Mouse (Mus musculus): ENCODE results near the gene Gm20517. TPM values are rescaled to one million over a fixed set of nuclear protein-coding genes. Genes with fewer than 3 reads are reported as not detected.

Gm20517 gene
- polyA plus RNA-seq, 1 experiment from 2014 or later: 0.98 TPM

DNA sequence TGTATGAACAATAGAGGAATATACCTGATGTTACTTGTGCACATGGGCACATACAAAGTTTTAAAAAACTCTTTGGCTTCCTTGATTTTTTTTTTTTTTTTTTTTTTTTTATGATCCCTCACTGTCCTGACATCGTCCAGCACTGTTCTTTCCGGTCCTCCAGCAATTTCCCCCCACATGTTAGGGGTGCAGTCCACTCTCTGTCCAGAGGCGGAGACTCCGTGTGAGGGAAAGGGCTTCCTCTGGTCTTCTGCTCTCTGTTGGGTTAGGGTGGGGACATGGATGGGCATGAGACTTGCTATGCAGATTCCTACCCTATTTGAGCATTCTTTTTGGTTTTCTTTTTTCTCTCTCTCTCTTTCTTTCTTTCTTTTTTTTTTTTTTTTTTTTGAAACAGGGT, 46.5 kb downstream of the Gm20517 start:
- H3K36me3 ChIP-seq (replicated peaks; ENCODE audit: control insufficient read depth, insufficient read depth, low read depth, low read length): no peaks in the 10 kb centered on the region
- no peaks in the 10 kb centered on the region for H3K27me3 ChIP-seq (ENCODE audit: control insufficient read depth, insufficient read depth, low read length)
- no peak overlapping the region for H3K4me2 ChIP-seq (ENCODE audit: low read depth, low read length)
- no peaks in the 10 kb centered on the region for H3K4me1 ChIP-seq (ENCODE audit: control insufficient read depth, insufficient read depth, low read length)
- no peaks in the 10 kb centered on the region for H3K9me3 ChIP-seq (replicated peaks; ENCODE audit: control insufficient read depth, low read length)
- DNase-seq (ENCODE audit: low spot score): no peak
- no peak overlapping the region for H3K9ac ChIP-seq (replicated peaks; ENCODE audit: low read length)
- H3K27ac ChIP-seq (replicated peaks; ENCODE audit: low read depth, low read length): no peak overlapping the region
- ATAC-seq (replicated peaks; ENCODE audit: insufficient number of reproducible peaks, low FRiP score, low TSS enrichment, low read depth): no peak
- no peak overlapping the region for H3K4me3 ChIP-seq (ENCODE audit: low read depth, low read length)
- 85% methylated on average over 4 of the region's 4 CpGs for WGBS

DNA sequence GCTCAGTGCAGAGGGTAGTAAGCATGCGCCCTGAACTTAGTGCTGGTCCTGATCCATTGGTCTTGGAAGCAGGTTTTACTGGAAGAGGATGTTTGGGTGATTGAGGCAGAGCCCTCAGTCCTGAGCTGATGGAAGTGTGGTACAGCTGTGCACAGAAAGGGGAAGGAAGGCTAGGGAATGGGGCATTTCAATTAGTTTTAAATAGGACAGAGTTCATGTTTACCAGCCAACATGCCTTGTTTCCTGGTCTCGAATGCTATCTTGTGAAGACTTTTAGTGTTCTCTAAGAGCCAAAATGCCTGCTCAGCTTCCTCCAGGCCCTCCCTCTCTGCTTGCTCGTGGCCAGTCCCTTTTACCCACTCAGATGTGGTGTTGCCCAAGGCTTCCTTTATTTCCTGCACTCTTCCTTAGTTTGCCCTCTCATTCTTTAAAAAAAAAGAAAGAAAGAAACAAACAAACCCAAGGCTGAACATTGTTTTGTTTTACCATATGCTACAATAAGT, 47.4 kb downstream of the Gm20517 start:
- no peak for DNase-seq (ENCODE audit: low spot score)
- Histone ChIP-seq H3K27me3 (ENCODE audit: control insufficient read depth, insufficient read depth, low read length) (no peaks in the 10 kb centered on the region), H3K36me3 (replicated peaks; ENCODE audit: control insufficient read depth, insufficient read depth, low read depth, low read length) (no peaks in the 10 kb centered on the region), H3K4me2 (ENCODE audit: low read depth, low read length) (no peak overlapping the region), H3K27ac (replicated peaks; ENCODE audit: low read depth, low read length) (no peak overlapping the region), H3K4me3 (ENCODE audit: low read depth, low read length) (no peak overlapping the region), H3K9me3 (replicated peaks; ENCODE audit: control insufficient read depth, low read length) (no peaks in the 10 kb centered on the region), H3K4me1 (ENCODE audit: control insufficient read depth, insufficient read depth, low read length) (no peaks in the 10 kb centered on the region), H3K9ac (replicated peaks; ENCODE audit: low read length) (no peak overlapping the region)
- ATAC-seq (replicated peaks; ENCODE audit: insufficient number of reproducible peaks, low FRiP score, low TSS enrichment, low read depth): no peak
- 83% methylated on average over 3 of the region's 3 CpGs for WGBS

DNA sequence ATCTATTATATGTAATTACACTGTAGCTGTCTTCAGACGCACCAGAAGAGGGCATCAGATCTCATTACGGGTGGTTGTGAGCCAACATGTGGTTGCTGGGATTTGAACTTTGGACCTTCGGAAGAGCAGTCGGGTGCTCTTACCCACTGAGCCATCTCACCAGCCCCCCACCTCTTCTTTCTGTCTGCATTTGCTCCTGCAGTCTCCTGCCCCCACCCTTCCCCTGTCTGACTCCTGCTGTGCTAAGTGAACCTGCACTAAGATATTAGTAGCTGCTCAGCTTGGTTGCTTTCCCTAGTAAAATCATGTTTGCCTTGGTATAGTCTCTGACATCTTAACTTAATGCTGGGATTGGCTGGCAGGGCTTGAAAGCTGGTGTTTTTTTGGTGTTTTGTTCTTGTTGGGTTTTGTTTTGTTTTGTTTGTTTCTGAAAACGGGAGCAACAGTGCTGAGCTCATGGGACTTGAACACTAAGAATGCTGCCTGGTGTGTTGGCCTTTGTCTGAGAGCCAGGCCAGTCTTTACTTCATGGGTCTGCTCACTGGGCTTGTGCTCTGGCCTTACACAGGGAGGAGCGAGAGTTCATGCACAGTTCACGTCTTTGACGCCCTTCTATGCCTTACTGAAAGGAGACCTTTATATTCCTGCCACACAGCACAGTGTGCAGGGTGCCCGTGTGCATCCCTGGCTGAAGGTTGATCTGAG, 51.8 kb downstream of the Gm20517 start:
- no peak overlapping the region for H3K27ac ChIP-seq (replicated peaks; ENCODE audit: low read depth, low read length)
- H3K4me2 ChIP-seq (ENCODE audit: low read depth, low read length): no peak overlapping the region
- DNase-seq (ENCODE audit: low spot score) (peak; percentile 23), ATAC-seq (replicated peaks; ENCODE audit: insufficient number of reproducible peaks, low FRiP score, low TSS enrichment, low read depth) (peak; percentile 67)
- H3K4me1 ChIP-seq (ENCODE audit: control insufficient read depth, insufficient read depth, low read length): no peaks in the 10 kb centered on the region
- H3K4me3 ChIP-seq (ENCODE audit: low read depth, low read length): no peak overlapping the region
- H3K36me3 ChIP-seq (replicated peaks; ENCODE audit: control insufficient read depth, insufficient read depth, low read depth, low read length): no peaks in the 10 kb centered on the region
- 55% methylated on average over 9 of the region's 9 CpGs for WGBS
- no peak overlapping the region for H3K9ac ChIP-seq (replicated peaks; ENCODE audit: low read length)
- H3K27me3 ChIP-seq (ENCODE audit: control insufficient read depth, insufficient read depth, low read length): no peaks in the 10 kb centered on the region
- H3K9me3 ChIP-seq (replicated peaks; ENCODE audit: control insufficient read depth, low read length): no peaks in the 10 kb centered on the region

DNA sequence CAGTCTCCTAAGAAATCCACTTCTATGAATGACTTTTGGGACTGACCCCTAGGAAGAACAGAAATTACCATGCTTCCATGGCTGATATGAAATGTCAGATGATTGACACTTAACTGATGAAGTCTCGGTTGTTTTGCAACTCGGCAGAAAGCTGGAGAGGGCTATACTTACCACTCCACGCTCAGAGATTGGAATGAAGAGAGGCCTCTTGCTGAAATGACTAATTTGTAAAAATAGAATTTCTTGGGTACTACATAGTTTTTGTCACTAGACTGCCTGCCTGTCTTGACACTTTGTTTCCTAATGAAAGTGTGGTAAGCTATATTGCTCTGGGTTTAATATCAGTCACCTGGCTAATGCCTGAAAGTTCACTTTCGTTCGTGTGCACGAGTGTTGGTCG, 53.1 kb downstream of the Gm20517 start:
- Histone ChIP-seq H3K27ac (replicated peaks; ENCODE audit: low read depth, low read length) (no peak overlapping the region), H3K4me3 (ENCODE audit: low read depth, low read length) (no peak overlapping the region), H3K9me3 (replicated peaks; ENCODE audit: control insufficient read depth, low read length) (no peaks in the 10 kb centered on the region), H3K4me1 (ENCODE audit: control insufficient read depth, insufficient read depth, low read length) (no peaks in the 10 kb centered on the region), H3K27me3 (ENCODE audit: control insufficient read depth, insufficient read depth, low read length) (no peaks in the 10 kb centered on the region), H3K4me2 (ENCODE audit: low read depth, low read length) (no peak overlapping the region), H3K36me3 (replicated peaks; ENCODE audit: control insufficient read depth, insufficient read depth, low read depth, low read length) (no peaks in the 10 kb centered on the region), H3K9ac (replicated peaks; ENCODE audit: low read length) (no peak overlapping the region)
- ATAC-seq (replicated peaks; ENCODE audit: insufficient number of reproducible peaks, low FRiP score, low TSS enrichment, low read depth) (no peak), DNase-seq (ENCODE audit: low spot score) (no peak)
- 90% methylated on average over 7 of the region's 7 CpGs for WGBS

DNA sequence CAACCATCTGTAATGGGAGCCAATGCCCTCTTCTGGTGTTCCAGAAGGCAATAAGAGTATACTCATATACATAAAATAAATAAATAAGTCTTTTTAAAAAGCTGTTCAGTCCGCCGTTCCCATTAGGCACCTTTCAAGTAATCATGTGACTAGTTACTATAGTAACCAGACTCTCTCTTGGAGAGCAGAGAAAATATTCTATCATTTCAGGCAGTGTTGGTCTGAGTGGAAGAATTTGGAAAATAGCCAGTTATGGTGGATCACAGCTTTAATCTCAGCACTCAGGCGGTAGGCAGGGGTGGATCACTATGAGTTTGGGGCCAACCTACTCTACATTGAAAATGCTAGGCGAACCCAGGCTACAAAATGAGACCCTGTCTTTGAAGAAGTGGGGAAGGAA, 57.8 kb downstream of the Gm20517 start:
- DNase-seq (ENCODE audit: low spot score) (no peak), ATAC-seq (replicated peaks; ENCODE audit: insufficient number of reproducible peaks, low FRiP score, low TSS enrichment, low read depth) (no peak)
- no peak overlapping the region for H3K4me3 ChIP-seq (ENCODE audit: low read depth, low read length)

DNA sequence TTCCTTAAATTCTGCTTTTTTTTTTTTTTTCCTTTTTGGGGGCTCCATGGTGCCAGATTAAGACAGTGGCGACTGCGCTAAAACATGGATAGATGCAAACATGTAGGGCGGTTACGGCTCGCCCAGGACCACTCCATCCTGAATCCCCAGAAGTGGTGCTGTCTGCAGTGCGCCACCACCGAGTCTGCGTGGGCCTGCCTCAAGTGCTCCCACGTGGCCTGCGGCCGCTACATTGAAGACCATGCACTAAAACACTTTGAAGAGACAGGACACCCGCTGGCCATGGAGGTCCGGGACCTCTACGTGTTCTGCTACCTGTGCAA, 60.6 kb downstream of the Gm20517 start:
- Histone ChIP-seq H3K4me3 (ENCODE audit: low read depth, low read length) (peak overlapping the region; percentile 35), H3K4me2 (ENCODE audit: low read depth, low read length) (peak overlapping the region; percentile 88), H3K4me1 (ENCODE audit: control insufficient read depth, insufficient read depth, low read length) (peaks cover 10% of the 10 kb centered on the region), H3K27me3 (ENCODE audit: control insufficient read depth, insufficient read depth, low read length) (no peaks in the 10 kb centered on the region), H3K9ac (replicated peaks; ENCODE audit: low read length) (peak overlapping the region; percentile 61; the same call in 1 of the 2 replicates), H3K9me3 (replicated peaks; ENCODE audit: control insufficient read depth, low read length) (no peaks in the 10 kb centered on the region), H3K27ac (replicated peaks; ENCODE audit: low read depth, low read length) (no peak overlapping the region), H3K36me3 (replicated peaks; ENCODE audit: control insufficient read depth, insufficient read depth, low read depth, low read length) (no peaks in the 10 kb centered on the region; the same call in 1 of the 2 replicates)
- ATAC-seq (replicated peaks; ENCODE audit: insufficient number of reproducible peaks, low FRiP score, low TSS enrichment, low read depth) (peak; percentile 42; the same call in 1 of the 2 replicates), DNase-seq (ENCODE audit: low spot score) (peak; percentile 13)
- WGBS: 6% methylated on average over 14 of the region's 14 CpGs

More for the DNA sequence above, 57.8 kb downstream of the Gm20517 start:
- 81% methylated on average over 4 of the region's 4 CpGs for WGBS
- no peak overlapping the region for H3K27ac ChIP-seq (replicated peaks; ENCODE audit: low read depth, low read length)
- H3K27me3 ChIP-seq (ENCODE audit: control insufficient read depth, insufficient read depth, low read length): no peaks in the 10 kb centered on the region
- peaks cover 10% of the 10 kb centered on the region for H3K4me1 ChIP-seq (ENCODE audit: control insufficient read depth, insufficient read depth, low read length)
- no peaks in the 10 kb centered on the region; the same call in 1 of the 2 replicates for H3K36me3 ChIP-seq (replicated peaks; ENCODE audit: control insufficient read depth, insufficient read depth, low read depth, low read length)
- no peaks in the 10 kb centered on the region for H3K9me3 ChIP-seq (replicated peaks; ENCODE audit: control insufficient read depth, low read length)
- no peak overlapping the region for H3K4me2 ChIP-seq (ENCODE audit: low read depth, low read length)
- no peak overlapping the region for H3K9ac ChIP-seq (replicated peaks; ENCODE audit: low read length)

DNA sequence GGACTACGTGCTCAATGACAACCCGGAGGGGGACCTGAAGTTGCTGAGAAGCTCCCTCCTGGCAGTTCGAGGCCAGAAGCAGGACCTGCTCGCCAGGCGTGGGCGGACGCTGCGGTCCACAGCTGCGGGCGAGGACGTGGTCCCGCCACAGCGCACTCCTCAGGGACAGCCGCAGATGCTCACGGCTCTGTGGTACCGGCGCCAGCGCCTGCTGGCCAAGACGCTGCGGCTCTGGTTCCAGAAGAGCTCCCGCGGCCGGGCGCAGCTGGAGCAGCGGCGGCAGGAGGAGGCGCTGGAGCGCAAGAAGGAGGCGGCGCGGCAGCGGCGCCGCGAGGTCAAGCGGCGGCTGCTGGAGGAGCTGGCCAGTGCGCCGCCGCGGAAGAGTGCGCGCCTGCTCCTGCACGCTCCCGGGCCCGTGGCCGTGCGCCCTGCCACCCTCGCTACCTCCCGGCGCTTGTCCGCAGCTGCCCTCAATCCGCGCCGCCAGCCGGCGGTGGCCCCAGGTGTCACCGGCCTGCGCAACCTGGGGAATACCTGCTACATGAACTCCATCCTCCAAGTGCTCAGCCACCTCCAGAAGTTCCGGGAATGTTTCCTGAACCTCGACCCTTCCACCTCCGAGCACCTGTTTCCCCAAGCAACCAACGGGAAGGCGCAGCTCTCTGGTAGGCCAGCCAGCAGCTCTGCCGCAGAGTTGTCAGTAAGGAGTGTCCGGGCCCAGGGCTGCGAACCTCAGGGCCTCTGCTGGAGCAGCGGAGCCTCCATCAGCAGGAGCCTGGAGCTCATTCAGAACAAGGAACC, 61.1 kb downstream of the Gm20517 start:
- Histone ChIP-seq H3K9me3 (replicated peaks; ENCODE audit: control insufficient read depth, low read length) (no peaks in the 10 kb centered on the region), H3K27ac (replicated peaks; ENCODE audit: low read depth, low read length) (no peak overlapping the region), H3K4me1 (ENCODE audit: control insufficient read depth, insufficient read depth, low read length) (peaks cover 10% of the 10 kb centered on the region), H3K4me2 (ENCODE audit: low read depth, low read length) (peak overlapping the region; percentile 88), H3K27me3 (ENCODE audit: control insufficient read depth, insufficient read depth, low read length) (no peaks in the 10 kb centered on the region), H3K36me3 (replicated peaks; ENCODE audit: control insufficient read depth, insufficient read depth, low read depth, low read length) (no peaks in the 10 kb centered on the region; the same call in 1 of the 2 replicates), H3K9ac (replicated peaks; ENCODE audit: low read length) (peak overlapping the region; percentile 61), H3K4me3 (ENCODE audit: low read depth, low read length) (peak overlapping the region; percentile 35)
- 3% methylated on average over 60 of the region's 68 CpGs for WGBS
- DNase-seq (ENCODE audit: low spot score): peak; percentile 79
- peak; percentile 79; the same call in 1 of the 2 replicates for ATAC-seq (replicated peaks; ENCODE audit: insufficient number of reproducible peaks, low FRiP score, low TSS enrichment, low read depth)

DNA sequence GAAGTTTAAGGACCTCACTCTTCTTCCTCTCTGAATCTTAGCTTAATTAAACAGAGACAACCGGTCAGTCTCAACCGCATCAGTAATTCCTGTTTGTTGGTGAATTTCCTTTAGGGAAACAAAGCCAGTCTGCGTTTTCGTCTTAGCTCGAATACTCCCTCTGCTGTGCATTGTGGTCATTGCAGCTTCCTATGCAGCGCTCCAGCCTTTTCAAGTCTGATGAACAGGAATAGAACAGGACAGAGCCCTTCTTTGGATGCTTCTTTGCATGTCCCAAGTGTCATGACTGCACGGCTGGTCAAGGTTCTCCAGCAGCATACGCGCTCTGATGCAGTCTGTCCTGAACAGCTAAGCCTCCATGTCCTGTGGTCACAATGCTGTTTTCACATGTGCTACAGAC, 65.2 kb downstream of the Gm20517 start:
- Histone ChIP-seq H3K36me3 (replicated peaks; ENCODE audit: control insufficient read depth, insufficient read depth, low read depth, low read length) (no peaks in the 10 kb centered on the region; the same call in 1 of the 2 replicates), H3K27me3 (ENCODE audit: control insufficient read depth, insufficient read depth, low read length) (no peaks in the 10 kb centered on the region), H3K9me3 (replicated peaks; ENCODE audit: control insufficient read depth, low read length) (no peaks in the 10 kb centered on the region), H3K4me1 (ENCODE audit: control insufficient read depth, insufficient read depth, low read length) (peaks cover 10% of the 10 kb centered on the region), H3K4me3 (ENCODE audit: low read depth, low read length) (no peak overlapping the region), H3K9ac (replicated peaks; ENCODE audit: low read length) (no peak overlapping the region), H3K4me2 (ENCODE audit: low read depth, low read length) (no peak overlapping the region), H3K27ac (replicated peaks; ENCODE audit: low read depth, low read length) (no peak overlapping the region)
- DNase-seq (ENCODE audit: low spot score) (peak; percentile 84), ATAC-seq (replicated peaks; ENCODE audit: insufficient number of reproducible peaks, low FRiP score, low TSS enrichment, low read depth) (no peak)
- WGBS: 22% methylated on average over 9 of the region's 9 CpGs

All from embryonic facial prominence, embryonic 11.5 days (tissue).